Mouse (Mus musculus) liver, adult 2 months (tissue): ENCODE measurements at regions not wholly inside any gene's neighbourhood (a gene's known extent, or its start where the extent isn't known, plus 50 kb on each side); places are given as distances from the start of the nearest gene placed in this dataset.
"Not testable (repeated sequence)": the region's sequence is repeated elsewhere in the genome, so short reads cannot be mapped to it uniquely, and the experiment has no call there.

Source experiments
- DNase-seq: peaks from one replicate; pipeline ENCODE4 v3.0.0-alpha.2; 2011; ENCODE audit warnings: low read depth, low spot score; ENCODE audit errors: extremely low read depth
- H3K27ac ChIP-seq: fragments of 200-500 bp; replicated peaks from 2 replicates; pipeline ENCODE4 v1.5.1; 2012; ENCODE audit warnings: low read depth, mild to moderate bottlenecking, control low read depth, inconsistent platforms, low read length; ENCODE audit not compliant: insufficient read depth
- H3K27me3 ChIP-seq: fragments of 200-500 bp; 2 replicates; pipeline ENCODE4 v1.6.1; 2012; ENCODE audit warnings: mild to moderate bottlenecking, moderate library complexity, low read length, inconsistent platforms; ENCODE audit not compliant: control insufficient read depth, insufficient read depth
- H3K36me3 ChIP-seq: fragments of 200-500 bp; 2 replicates; pipeline ENCODE4 v1.6.1; 2012; ENCODE audit warnings: low read length, inconsistent platforms; ENCODE audit not compliant: control insufficient read depth, insufficient read depth
- H3K4me1 ChIP-seq: fragments of 200-500 bp; 2 replicates; pipeline ENCODE4 v1.6.1; 2011; ENCODE audit warnings: low read length; ENCODE audit not compliant: control insufficient read depth, insufficient read depth
- H3K4me3 ChIP-seq: fragments of 200-500 bp; 2 replicates; pipeline ENCODE4 v1.5.1; 2011; ENCODE audit warnings: low read depth, mild to moderate bottlenecking, control low read depth, low read length, moderate library complexity; ENCODE audit not compliant: insufficient read depth
- H3K79me2 ChIP-seq: fragments of 200-500 bp; 2 replicates; pipeline ENCODE4 v1.6.1; 2012; ENCODE audit warnings: inconsistent platforms, mild to moderate bottlenecking, low read length, moderate library complexity; ENCODE audit not compliant: control insufficient read depth, insufficient read depth
- H3K9ac ChIP-seq: fragments of 200-500 bp; 2 replicates; pipeline ENCODE4 v1.6.1; 2012; ENCODE audit warnings: low read depth, mild to moderate bottlenecking, control low read depth, inconsistent platforms, low read length
- CTCF ChIP-seq: fragments of 200-500 bp; IDR thresholded peaks from 2 replicates; pipeline ENCODE4 v1.5.1; 2011; ENCODE audit warnings: low read depth, low read length, control low read depth
- POLR2A ChIP-seq: fragments of 200-500 bp; IDR thresholded peaks from 2 replicates; pipeline ENCODE4 v1.6.1; 2011; ENCODE audit warnings: low read length, control low read depth; ENCODE audit not compliant: insufficient read depth; ENCODE audit errors: extremely low read depth
- WGBS: fragments of 180-500 bp; shearing (Covaris S2); methylation state at CpG from one replicate; pipeline ENCODE4 v1.1.7; 2018; 5-methylcytosine and 5-hydroxymethylcytosine counted together

DNA sequence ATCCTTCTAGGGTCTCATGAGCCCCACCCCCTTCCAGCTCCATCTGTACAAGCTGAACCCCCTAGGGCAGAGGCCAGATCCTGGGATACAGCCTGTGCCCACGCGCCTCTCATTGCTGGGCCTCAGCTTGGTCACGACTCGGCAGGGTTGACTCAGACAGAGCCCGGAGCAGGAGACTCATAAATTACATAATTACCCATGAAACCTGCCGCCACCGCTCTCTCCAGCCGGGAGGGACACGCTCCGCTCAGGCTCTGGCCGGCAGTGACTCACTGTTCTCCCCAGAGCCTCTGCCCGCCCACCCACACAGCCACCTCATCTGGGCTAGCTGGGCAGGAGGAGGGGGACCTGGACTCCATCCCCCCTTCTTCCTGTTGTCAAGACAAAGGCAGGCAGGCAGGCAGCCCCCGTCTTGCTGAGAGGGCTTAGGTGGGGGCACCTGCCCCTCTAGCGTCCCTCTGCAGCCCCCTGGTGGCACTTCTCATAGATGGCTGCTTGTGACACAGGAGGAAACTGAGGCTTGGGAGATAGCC lies 149.6 kb upstream of the Rtl1 start:
- Histone ChIP-seq H3K4me3 (no peak overlapping the region), H3K36me3 (no peaks in the 10 kb centered on the region), H3K9ac (no peak overlapping the region), H3K4me1 (no peaks in the 10 kb centered on the region), H3K79me2 (no peaks in the 10 kb centered on the region), H3K27ac (no peak overlapping the region), H3K27me3 (no peaks in the 10 kb centered on the region)
- 0 out of 2 replicates have a peak, but pooled peaks have one; percentile 9 for TF ChIP-seq CTCF
- TF ChIP-seq POLR2A: no peak
- DNase-seq: no peak
- WGBS: 32% methylated on average over 14 of the region's 14 CpGs

DNA sequence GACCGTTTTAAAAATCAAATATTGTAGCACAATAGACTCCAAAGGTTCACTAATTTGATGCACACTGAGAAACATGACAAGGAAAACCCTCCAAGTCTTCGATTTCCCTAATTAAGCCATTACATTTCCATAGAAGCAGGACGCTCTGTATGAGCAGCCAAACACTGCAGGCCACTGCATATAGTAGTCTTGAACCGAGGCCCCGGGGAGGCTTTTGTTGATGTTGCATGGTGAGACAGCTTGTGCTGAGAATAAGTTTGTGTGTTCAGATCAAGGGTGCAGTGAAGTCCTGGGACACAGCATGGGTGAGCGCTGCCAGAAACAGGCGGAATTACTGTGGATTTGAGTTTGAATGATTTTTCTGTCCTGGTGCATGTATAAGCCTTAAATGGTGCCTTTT lies 154.9 kb upstream of the Rtl1 start:
- H3K36me3 ChIP-seq: no peaks in the 10 kb centered on the region
- WGBS: 86% methylated on average over 7 of the region's 7 CpGs
- no peak for DNase-seq
- no peak overlapping the region for H3K4me3 ChIP-seq
- H3K27ac ChIP-seq: no peak overlapping the region
- H3K4me1 ChIP-seq: no peaks in the 10 kb centered on the region
- H3K9ac ChIP-seq: no peak overlapping the region
- TF ChIP-seq POLR2A: no peak
- no peak for TF ChIP-seq CTCF
- H3K79me2 ChIP-seq: no peaks in the 10 kb centered on the region
- no peaks in the 10 kb centered on the region for H3K27me3 ChIP-seq

DNA sequence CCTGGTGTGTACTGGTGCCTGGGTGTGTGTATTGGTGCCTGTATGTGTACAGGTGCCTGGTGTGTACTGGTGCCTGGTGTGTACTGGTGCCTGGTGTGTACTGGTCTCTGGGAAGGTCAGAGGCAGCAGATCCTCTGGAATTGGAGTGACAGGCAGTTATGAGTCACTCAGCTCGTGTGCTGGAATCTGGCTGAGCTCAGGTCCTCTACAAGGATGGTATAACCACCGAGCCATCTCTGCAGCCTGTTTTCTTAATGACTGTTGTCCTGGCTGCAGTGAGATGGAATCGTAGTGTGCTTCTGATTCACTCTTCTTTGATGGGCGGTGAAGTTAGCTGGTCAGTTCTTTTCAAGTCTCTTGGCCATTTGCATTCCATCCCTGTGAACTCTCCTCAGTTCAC lies 164.2 kb upstream of the Rtl1 start:
- Histone ChIP-seq H3K9ac (no peak overlapping the region), H3K79me2 (no peaks in the 10 kb centered on the region), H3K27ac (no peak overlapping the region), H3K4me3 (no peak overlapping the region), H3K4me1 (no peaks in the 10 kb centered on the region), H3K27me3 (no peaks in the 10 kb centered on the region), H3K36me3 (no peaks in the 10 kb centered on the region)
- TF ChIP-seq POLR2A (no peak), CTCF (no peak)
- WGBS: 84% methylated on average over 4 of the region's 4 CpGs
- no peak for DNase-seq

- H3K36me3 ChIP-seq, H3K27ac ChIP-seq, H3K9ac ChIP-seq, DNase-seq, H3K27me3 ChIP-seq, H3K4me1 ChIP-seq, H3K79me2 ChIP-seq, H3K4me3 ChIP-seq: not testable (repeated sequence)
- 95% methylated on average over 5 of the region's 5 CpGs for WGBS
Measured at GRCm38 (mm10) chr12:109766602-109767001, 166.5 kb upstream of the Rtl1 start.

GRCm38 (mm10) chr12:109772543-109772942 lies 172.4 kb upstream of the Rtl1 start:
- Histone ChIP-seq H3K27me3 (no peaks in the 10 kb centered on the region), H3K27ac (no peak overlapping the region), H3K4me3 (no peak overlapping the region), H3K79me2 (no peaks in the 10 kb centered on the region), H3K9ac (no peak overlapping the region), H3K36me3 (no peaks in the 10 kb centered on the region), H3K4me1 (no peaks in the 10 kb centered on the region; the same call in 1 of the 2 replicates)
- TF ChIP-seq POLR2A: no peak
- no peak for TF ChIP-seq CTCF
- no peak for DNase-seq
- WGBS: 77% methylated on average over 2 of the region's 2 CpGs

DNA sequence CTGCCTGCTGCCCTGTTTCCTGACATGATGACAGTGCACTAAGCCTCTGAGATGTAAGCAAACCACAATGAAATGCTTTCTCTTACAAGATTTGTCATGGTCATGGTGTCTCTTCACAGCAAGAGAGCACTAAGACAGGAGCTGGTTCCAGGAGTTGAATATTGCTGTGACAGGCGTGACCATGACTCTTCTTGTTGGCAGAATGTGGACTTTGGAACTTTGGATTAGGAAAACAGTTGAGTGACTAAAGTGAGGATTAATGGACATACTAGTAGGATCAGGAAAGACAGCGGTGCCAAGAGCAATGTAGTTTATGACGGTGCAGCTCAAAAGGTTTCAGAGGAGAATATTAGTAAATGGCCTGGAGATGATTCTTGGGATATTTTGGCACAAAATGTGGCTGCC lies 173.8 kb upstream of the Rtl1 start:
- TF ChIP-seq CTCF (no peak), POLR2A (no peak)
- WGBS: 48% methylated on average over 3 of the region's 3 CpGs
- no peak overlapping the region for H3K9ac ChIP-seq
- no peak overlapping the region for H3K4me3 ChIP-seq
- H3K4me1 ChIP-seq: no peaks in the 10 kb centered on the region; the same call in 1 of the 2 replicates
- no peak overlapping the region for H3K27ac ChIP-seq
- H3K79me2 ChIP-seq: no peaks in the 10 kb centered on the region
- H3K27me3 ChIP-seq: no peaks in the 10 kb centered on the region
- H3K36me3 ChIP-seq: no peaks in the 10 kb centered on the region
- peak; percentile 71 for DNase-seq
